Mouse (Mus musculus): Measurements from ENCODE around the gene Opcml.

DNA sequence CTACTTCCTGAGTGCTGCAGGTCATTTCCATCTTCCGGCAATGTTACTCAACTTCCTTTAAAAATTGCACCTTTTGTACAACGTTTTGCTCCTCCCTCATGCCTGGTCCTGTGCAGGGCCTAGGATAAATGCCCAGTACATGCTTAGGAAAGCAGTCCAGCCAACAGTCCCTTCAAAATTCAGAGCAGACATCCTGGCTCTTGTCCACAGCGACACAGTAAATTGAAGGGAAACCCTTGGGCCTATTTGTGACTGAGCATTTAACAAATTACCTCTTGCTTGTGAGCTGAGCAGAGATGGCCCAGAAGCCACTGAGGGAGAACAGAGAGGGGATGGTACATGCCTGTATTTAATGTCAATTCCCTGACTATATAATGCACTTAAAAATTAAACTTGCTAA is 567.4 kb downstream of the Opcml start:
- TF ChIP-seq POLR2A (IDR thresholded peaks at IDR 0.05; ENCODE audit: extremely low read depth, insufficient read depth, low read length) (no peak), CTCF (IDR thresholded peaks at IDR 0.05; ENCODE audit: extremely low read depth, insufficient read depth, low read length) (no peak)

Measured in cortical plate, adult 2 months (tissue).